Mouse (Mus musculus): ENCODE measurements around the gene Nmt1. TPM values are rescaled to one million over a fixed set of nuclear protein-coding genes. Genes with fewer than 3 reads are reported as not detected.
A peak's percentile ranks its signal among the peaks of the same experiment; 100 is the strongest.

The Nmt1 gene
- polyA plus RNA-seq, 1 experiment from 2014 or later = 41.0 TPM

- H3K4me2 ChIP-seq (replicated peaks; ENCODE audit: low read depth, low read length) = no peak overlapping the region
- 51% methylated on average over 8 of the region's 8 CpGs for WGBS
- no peak for DNase-seq (ENCODE audit: low spot score)
- no peaks in the 10 kb centered on the region for H3K27me3 ChIP-seq (ENCODE audit: control insufficient read depth, insufficient read depth, low read length)
- ATAC-seq (ENCODE audit: low FRiP score) = no peak
- no peaks in the 10 kb centered on the region for H3K4me1 ChIP-seq (replicated peaks; ENCODE audit: control insufficient read depth, insufficient read depth, low read length)
- no peak overlapping the region for H3K27ac ChIP-seq (ENCODE audit: low read depth, low read length)
- no peak overlapping the region for H3K9ac ChIP-seq (ENCODE audit: low read depth, low read length)
- no peaks in the 10 kb centered on the region for H3K9me3 ChIP-seq (ENCODE audit: control insufficient read depth, low read length)
- no peak overlapping the region for H3K4me3 ChIP-seq (ENCODE audit: low read depth, low read length)
- H3K36me3 ChIP-seq (ENCODE audit: control insufficient read depth, insufficient read depth, low read length) = 0 out of 2 replicates have a peak, but pooled peaks cover 3% of the 10 kb centered on the region
These were observed 18.3 kb downstream of the Nmt1 start for GRCm38 (mm10) chr11:103046286-103046685.

GRCm38 (mm10) chr11:103049611-103050010 is 21.6 kb downstream of the Nmt1 start:
- DNase-seq (ENCODE audit: low spot score) = no peak
- ATAC-seq (ENCODE audit: low FRiP score) = no peak
- 0 out of 2 replicates have a peak, but pooled peaks cover 6% of the 10 kb centered on the region for H3K36me3 ChIP-seq (ENCODE audit: control insufficient read depth, insufficient read depth, low read length)
- H3K4me3 ChIP-seq (ENCODE audit: low read depth, low read length) = no peak overlapping the region
- no peaks in the 10 kb centered on the region for H3K27me3 ChIP-seq (ENCODE audit: control insufficient read depth, insufficient read depth, low read length)
- H3K4me1 ChIP-seq (replicated peaks; ENCODE audit: control insufficient read depth, insufficient read depth, low read length) = no peaks in the 10 kb centered on the region
- H3K27ac ChIP-seq (ENCODE audit: low read depth, low read length) = no peak overlapping the region
- H3K4me2 ChIP-seq (replicated peaks; ENCODE audit: low read depth, low read length) = no peak overlapping the region
- 98% methylated on average over 5 of the region's 5 CpGs for WGBS
- no peak overlapping the region for H3K9ac ChIP-seq (ENCODE audit: low read depth, low read length)
- no peaks in the 10 kb centered on the region for H3K9me3 ChIP-seq (ENCODE audit: control insufficient read depth, low read length)

GRCm38 (mm10) chr11:103050153-103050552 is 22.2 kb downstream of the Nmt1 start:
- ATAC-seq (ENCODE audit: low FRiP score) (no peak), DNase-seq (ENCODE audit: low spot score) (no peak)
- WGBS = 94% methylated on average over 9 of the region's 9 CpGs
- H3K27ac ChIP-seq (ENCODE audit: low read depth, low read length) = no peak overlapping the region
- no peaks in the 10 kb centered on the region for H3K4me1 ChIP-seq (replicated peaks; ENCODE audit: control insufficient read depth, insufficient read depth, low read length)
- H3K4me2 ChIP-seq (replicated peaks; ENCODE audit: low read depth, low read length) = no peak overlapping the region
- no peak overlapping the region for H3K9ac ChIP-seq (ENCODE audit: low read depth, low read length)
- no peak overlapping the region for H3K4me3 ChIP-seq (ENCODE audit: low read depth, low read length)
- no peaks in the 10 kb centered on the region for H3K9me3 ChIP-seq (ENCODE audit: control insufficient read depth, low read length)
- H3K36me3 ChIP-seq (ENCODE audit: control insufficient read depth, insufficient read depth, low read length) = 0 out of 2 replicates have a peak, but pooled peaks cover 6% of the 10 kb centered on the region
- H3K27me3 ChIP-seq (ENCODE audit: control insufficient read depth, insufficient read depth, low read length) = no peaks in the 10 kb centered on the region

- Histone ChIP-seq H3K36me3 (ENCODE audit: control insufficient read depth, insufficient read depth, low read length) (peaks cover 9% of the 10 kb centered on the region; the same call in 1 of the 2 replicates), H3K4me3 (ENCODE audit: low read depth, low read length) (no peak overlapping the region), H3K4me2 (replicated peaks; ENCODE audit: low read depth, low read length) (no peak overlapping the region), H3K9me3 (ENCODE audit: control insufficient read depth, low read length) (no peaks in the 10 kb centered on the region), H3K4me1 (replicated peaks; ENCODE audit: control insufficient read depth, insufficient read depth, low read length) (no peaks in the 10 kb centered on the region), H3K9ac (ENCODE audit: low read depth, low read length) (no peak overlapping the region), H3K27me3 (ENCODE audit: control insufficient read depth, insufficient read depth, low read length) (no peaks in the 10 kb centered on the region), H3K27ac (ENCODE audit: low read depth, low read length) (no peak overlapping the region)
- DNase-seq (ENCODE audit: low spot score) = no peak
- WGBS = 84% methylated on average over 8 of the region's 8 CpGs
- ATAC-seq (ENCODE audit: low FRiP score) = no peak
These were observed 23.3 kb downstream of the Nmt1 start for GRCm38 (mm10) chr11:103051249-103051691.

- Histone ChIP-seq H3K9ac (ENCODE audit: low read depth, low read length) (no peak overlapping the region), H3K4me1 (replicated peaks; ENCODE audit: control insufficient read depth, insufficient read depth, low read length) (no peaks in the 10 kb centered on the region), H3K27ac (ENCODE audit: low read depth, low read length) (no peak overlapping the region), H3K4me2 (replicated peaks; ENCODE audit: low read depth, low read length) (no peak overlapping the region), H3K27me3 (ENCODE audit: control insufficient read depth, insufficient read depth, low read length) (no peaks in the 10 kb centered on the region), H3K9me3 (ENCODE audit: control insufficient read depth, low read length) (no peaks in the 10 kb centered on the region), H3K4me3 (ENCODE audit: low read depth, low read length) (no peak overlapping the region), H3K36me3 (ENCODE audit: control insufficient read depth, insufficient read depth, low read length) (peaks cover 13% of the 10 kb centered on the region; the same call in 1 of the 2 replicates)
- ATAC-seq (ENCODE audit: low FRiP score) = no peak
- DNase-seq (ENCODE audit: low spot score) = no peak
- WGBS = 92% methylated on average over 6 of the region's 6 CpGs
These were observed 24.1 kb downstream of the Nmt1 start for GRCm38 (mm10) chr11:103052078-103052477.

GRCm38 (mm10) chr11:103053191-103054076 is 25.4 kb downstream of the Nmt1 start:
- ATAC-seq (ENCODE audit: low FRiP score) (no peak), DNase-seq (ENCODE audit: low spot score) (no peak)
- H3K27ac ChIP-seq (ENCODE audit: low read depth, low read length) = no peak overlapping the region
- H3K36me3 ChIP-seq (ENCODE audit: control insufficient read depth, insufficient read depth, low read length) = peaks cover 15% of the 10 kb centered on the region; the same call in 1 of the 2 replicates
- no peaks in the 10 kb centered on the region for H3K4me1 ChIP-seq (replicated peaks; ENCODE audit: control insufficient read depth, insufficient read depth, low read length)
- 91% methylated on average over 18 of the region's 18 CpGs for WGBS
- no peaks in the 10 kb centered on the region for H3K27me3 ChIP-seq (ENCODE audit: control insufficient read depth, insufficient read depth, low read length)
- H3K9me3 ChIP-seq (ENCODE audit: control insufficient read depth, low read length) = no peaks in the 10 kb centered on the region
- H3K9ac ChIP-seq (ENCODE audit: low read depth, low read length) = no peak overlapping the region
- H3K4me3 ChIP-seq (ENCODE audit: low read depth, low read length) = no peak overlapping the region
- H3K4me2 ChIP-seq (replicated peaks; ENCODE audit: low read depth, low read length) = no peak overlapping the region

GRCm38 (mm10) chr11:103054798-103055197 is 26.8 kb downstream of the Nmt1 start:
- Histone ChIP-seq H3K4me3 (ENCODE audit: low read depth, low read length) (no peak overlapping the region), H3K4me1 (replicated peaks; ENCODE audit: control insufficient read depth, insufficient read depth, low read length) (no peaks in the 10 kb centered on the region), H3K4me2 (replicated peaks; ENCODE audit: low read depth, low read length) (no peak overlapping the region), H3K27me3 (ENCODE audit: control insufficient read depth, insufficient read depth, low read length) (no peaks in the 10 kb centered on the region), H3K9ac (ENCODE audit: low read depth, low read length) (no peak overlapping the region), H3K9me3 (ENCODE audit: control insufficient read depth, low read length) (no peaks in the 10 kb centered on the region), H3K27ac (ENCODE audit: low read depth, low read length) (no peak overlapping the region), H3K36me3 (ENCODE audit: control insufficient read depth, insufficient read depth, low read length) (peaks cover 16% of the 10 kb centered on the region)
- no peak for ATAC-seq (ENCODE audit: low FRiP score)
- peak; percentile 89 for DNase-seq (ENCODE audit: low spot score)
- WGBS = 48% methylated on average over 6 of the region's 6 CpGs

- ATAC-seq (ENCODE audit: low FRiP score) = no peak
- Histone ChIP-seq H3K27me3 (ENCODE audit: control insufficient read depth, insufficient read depth, low read length) (no peaks in the 10 kb centered on the region), H3K4me2 (replicated peaks; ENCODE audit: low read depth, low read length) (no peak overlapping the region), H3K27ac (ENCODE audit: low read depth, low read length) (no peak overlapping the region), H3K4me1 (replicated peaks; ENCODE audit: control insufficient read depth, insufficient read depth, low read length) (no peaks in the 10 kb centered on the region), H3K9me3 (ENCODE audit: control insufficient read depth, low read length) (no peaks in the 10 kb centered on the region), H3K4me3 (ENCODE audit: low read depth, low read length) (no peak overlapping the region), H3K36me3 (ENCODE audit: control insufficient read depth, insufficient read depth, low read length) (peaks cover 26% of the 10 kb centered on the region), H3K9ac (ENCODE audit: low read depth, low read length) (no peak overlapping the region)
- DNase-seq (ENCODE audit: low spot score) = no peak
- WGBS = 97% methylated on average over 7 of the region's 7 CpGs
These were observed 28.6 kb downstream of the Nmt1 start for GRCm38 (mm10) chr11:103056636-103057035.

Data from hindbrain, embryonic 11.5 days (tissue).